ENCODE assay signal across 9 mouse cellular contexts in the genomic region with DNA sequence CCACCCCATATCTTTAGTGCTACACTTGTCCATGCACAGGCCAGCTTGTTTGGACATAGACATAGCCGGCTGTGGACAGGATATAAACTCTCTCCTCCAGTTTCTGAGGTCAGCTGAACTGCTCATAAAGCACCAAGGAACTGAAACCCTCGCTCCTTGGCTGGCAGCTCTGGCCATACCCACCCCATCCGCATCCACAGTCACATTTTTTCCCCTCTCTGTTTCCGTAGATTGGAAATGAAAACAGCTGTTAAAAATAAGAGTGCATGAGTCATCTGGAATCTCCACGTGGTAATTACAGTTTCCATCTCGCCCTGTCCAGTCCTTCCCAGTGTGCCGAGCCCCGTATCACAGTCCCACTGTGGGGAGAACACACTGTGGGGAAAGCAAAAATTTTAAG.
DNase-seq lines count a peak whose midpoint lies in the region; ATAC-seq lines count a peak whose summit lies in the region.
"Had no signal": no experiment of that assay in that cellular context is flagged by ENCODE, and none has a peak within 500 bp of the region (broad histone marks: within the 10 kb centered on the region; RNA-seq: fewer than 3 reads in every experiment).

No protein-coding gene starts in this region.

- no peak overlapping the region for H3K4me3 ChIP-seq in kidney, embryonic 14.5 days (ENCODE audit: low read length)
- no peak overlapping the region for H3K4me3 ChIP-seq in heart, embryonic 12.5 days

- ATAC-seq in kidney, embryonic 14.5 days (ENCODE audit: low FRiP score, low TSS enrichment): peak; percentile 70
- peak; percentile 79 for ATAC-seq in heart, embryonic 12.5 days (ENCODE audit: insufficient number of reproducible peaks, low FRiP score)
- ATAC-seq: forebrain, postnatal 0 days had no signal

- H3K36me3 ChIP-seq in kidney, embryonic 14.5 days (ENCODE audit: control insufficient read depth, insufficient read depth, low read length): no peaks in the 10 kb centered on the region
- no peaks in the 10 kb centered on the region for H3K36me3 ChIP-seq in heart, embryonic 12.5 days

- no peak overlapping the region for H3K27ac ChIP-seq in kidney, embryonic 14.5 days (ENCODE audit: low read depth, low read length)
- peak overlapping the region; percentile 67 for H3K27ac ChIP-seq in heart, embryonic 12.5 days (ENCODE audit: poor library complexity, severe bottlenecking)

- no peak overlapping the region for H3K4me2 ChIP-seq in kidney, embryonic 14.5 days (replicated peaks; ENCODE audit: low read depth, low read length)
- H3K4me2 ChIP-seq in heart, embryonic 12.5 days: peak overlapping the region; percentile 25

- no peak overlapping the region for H3K9ac ChIP-seq in kidney, embryonic 14.5 days (ENCODE audit: low read depth, low read length)
- no peak overlapping the region for H3K9ac ChIP-seq in heart, embryonic 12.5 days
- H3K9ac ChIP-seq: forebrain, postnatal 0 days had no signal

- H3K27me3 ChIP-seq in kidney, embryonic 14.5 days (ENCODE audit: control insufficient read depth, insufficient read depth, low read length): no peaks in the 10 kb centered on the region
- no peaks in the 10 kb centered on the region for H3K27me3 ChIP-seq in heart, embryonic 12.5 days (replicated peaks)

- 24% methylated on average over 8 of the region's 8 CpGs for WGBS in kidney, embryonic 14.5 days
- 17% methylated on average over 8 of the region's 8 CpGs for WGBS in heart, embryonic 12.5 days

- peaks cover 4% of the 10 kb centered on the region; the same call in 1 of the 2 replicates for H3K4me1 ChIP-seq in kidney, embryonic 14.5 days (ENCODE audit: control insufficient read depth, insufficient read depth, low read length)
- peaks cover 20% of the 10 kb centered on the region for H3K4me1 ChIP-seq in heart, embryonic 12.5 days (replicated peaks)

- H3K9me3 ChIP-seq in kidney, embryonic 14.5 days (ENCODE audit: control insufficient read depth, low read length): no peaks in the 10 kb centered on the region
- H3K9me3 ChIP-seq in heart, embryonic 12.5 days (replicated peaks): no peaks in the 10 kb centered on the region

- DNase-seq in kidney, adult 9 months: no peak
- peak; percentile 45 for DNase-seq in brain, adult 2 months (ENCODE audit: low read depth, low spot score)
- peak; percentile 41 to 64 for DNase-seq in lung, postnatal 4 days
- DNase-seq in cerebellum, postnatal 36 days: no peak
- DNase-seq in spleen, adult 18-20 months: no peak
- DNase-seq in left cerebral cortex, adult 11 months (ENCODE audit: low spot score): no peak
- DNase-seq: forebrain, postnatal 0 days had no signal

Comparison
In these comparisons a context has a peak if more than half of its experiments do, and no peak if none do; other contexts are left out.
1. DNase-seq: peak in brain, adult 2 months (single experiment) and lung, postnatal 4 days (2 of 2); none in kidney, adult 9 months (single experiment), cerebellum, postnatal 36 days (0 of 2), spleen, adult 18-20 months (0 of 2) and left cerebral cortex, adult 11 months (single experiment).